Mouse (Mus musculus) heart, embryonic 14.5 days (tissue): ENCODE results near the gene Phactr2. TPM values are rescaled to one million over a fixed set of nuclear protein-coding genes. Genes with fewer than 3 reads are reported as not detected.

Experiments
- ATAC-seq: fragments of 200-750 bp; cut with Nextera tagmentation; 2 replicates; pipeline ENCODE4 v1.8.0; 2017; ENCODE audit warnings: low read depth, moderate TSS enrichment; ENCODE audit not compliant: insufficient number of reproducible peaks, insufficient read depth, low FRiP score
- H3K27ac ChIP-seq, 2 experiments: fragments of 200-500 bp in 1 of 2; fragments of 300-500 bp in 1 of 2; sonication (generic) in 1 of 2; replicated peaks in 1 of 2; 2 replicates each; pipeline ENCODE4 v1.5.1; 2012 to 2014; ENCODE audit warnings: low read depth in 2 of 2, low read length in 2 of 2, control low read depth in 1 of 2, mild to moderate bottlenecking in 1 of 2, mixed read lengths in 1 of 2; ENCODE audit not compliant: control insufficient read depth in 1 of 2, insufficient read depth in 1 of 2
- H3K27me3 ChIP-seq: fragments of 300-500 bp; sonication (generic); 2 replicates; pipeline ENCODE4 v1.6.1; 2014; ENCODE audit warnings: mild to moderate bottlenecking, low read length, control low read depth; ENCODE audit not compliant: control insufficient read depth, insufficient read depth
- H3K36me3 ChIP-seq: fragments of 300-500 bp; sonication (generic); 2 replicates; pipeline ENCODE4 v1.6.1; 2014; ENCODE audit warnings: mild to moderate bottlenecking, control low read depth, low read length, mixed read lengths; ENCODE audit not compliant: control insufficient read depth, insufficient read depth
- H3K4me1 ChIP-seq, 2 experiments: fragments of 200-500 bp in 1 of 2; fragments of 300-500 bp in 1 of 2; sonication (generic) in 1 of 2; 2 replicates each; pipeline ENCODE4 v1.6.1; 2012 to 2014; ENCODE audit warnings: low read length in 2 of 2, control low read depth in 1 of 2, mixed read lengths in 1 of 2; ENCODE audit not compliant: control insufficient read depth in 2 of 2, insufficient read depth in 2 of 2
- H3K4me2 ChIP-seq: fragments of 300-500 bp; sonication (generic); 2 replicates; pipeline ENCODE4 v1.6.1; 2014; ENCODE audit warnings: mild to moderate bottlenecking, low read length
- H3K4me3 ChIP-seq, 2 experiments: fragments of 200-500 bp in 1 of 2; fragments of 300-500 bp in 1 of 2; sonication (generic) in 1 of 2; 2 replicates each; pipeline ENCODE4 v1.5.1; 2012 to 2014; ENCODE audit warnings: low read length in 2 of 2, mild to moderate bottlenecking in 2 of 2, control low read depth in 1 of 2, low read depth in 1 of 2, moderate library complexity in 1 of 2; ENCODE audit not compliant: control insufficient read depth in 1 of 2, insufficient read depth in 1 of 2
- H3K9ac ChIP-seq: fragments of 300-500 bp; sonication (generic); 2 replicates; pipeline ENCODE4 v1.6.1; 2014; ENCODE audit warnings: mild to moderate bottlenecking, low read length
- H3K9me3 ChIP-seq: fragments of 300-500 bp; sonication (generic); 2 replicates; pipeline ENCODE4 v1.6.1; 2016; ENCODE audit warnings: low read length, control low read depth; ENCODE audit not compliant: control insufficient read depth
- WGBS: fragments of 180-500 bp; shearing (Covaris S2); extraction: QIAGEN DNeasy Blood & Tissue Kit; methylation state at CpG from one replicate; pipeline ENCODE4 v1.1.7; 2014; 5-methylcytosine and 5-hydroxymethylcytosine counted together
- polyA plus RNA-seq: library from polyadenylated mRNA; unstranded; fragments of >200 nt; fragmentation: Nextera tagmentation; extraction: Ambion mirVana; gene quantifications from 2 replicates; pipeline ENCODE4 v1.2.1, GENCODE M21; 2014

The Phactr2 gene
- polyA plus RNA-seq, 1 experiment from 2014 or later: 80.1 TPM

DNA sequence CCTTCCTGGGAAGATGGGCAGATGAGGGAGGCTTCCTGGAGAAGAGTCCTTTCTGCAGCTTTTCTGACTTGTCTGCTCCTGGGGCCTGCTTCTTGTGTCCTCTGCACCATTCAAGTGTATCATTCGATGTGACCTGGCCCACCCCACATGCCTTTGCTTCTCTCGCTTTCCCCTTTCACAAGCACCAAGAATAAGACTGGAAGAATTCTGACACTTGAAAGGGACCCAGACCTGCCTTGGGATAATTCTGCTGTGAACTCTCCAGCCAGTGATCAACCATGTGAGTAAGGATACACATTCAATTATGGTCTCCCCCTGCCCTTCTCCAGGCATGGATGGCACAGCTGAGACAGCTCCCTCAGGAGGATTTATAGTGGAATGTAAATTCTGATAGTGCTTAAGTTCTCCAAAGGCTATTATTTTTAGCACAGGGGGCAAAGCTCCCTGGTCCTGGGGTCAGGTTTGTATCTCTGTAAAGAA is 241.0 kb downstream of the Phactr2 start:
- Histone ChIP-seq H3K9me3 (no peaks in the 10 kb centered on the region), H3K27me3 (no peaks in the 10 kb centered on the region), H3K4me2 (no peak overlapping the region), H3K9ac (peak overlapping the region; percentile 16; the same call in 1 of the 2 replicates), H3K36me3 (peaks cover 83% of the 10 kb centered on the region), H3K27ac (peak overlapping the region in 1 of 2 experiments; percentile 37; a peak in 1 of 4 replicates), H3K4me3 (no peak overlapping the region), H3K4me1 (peaks cover 6 to 16% of the 10 kb centered on the region in 2 experiments)
- ATAC-seq: no peak
- WGBS: 44% methylated on average over 2 of the region's 2 CpGs

DNA sequence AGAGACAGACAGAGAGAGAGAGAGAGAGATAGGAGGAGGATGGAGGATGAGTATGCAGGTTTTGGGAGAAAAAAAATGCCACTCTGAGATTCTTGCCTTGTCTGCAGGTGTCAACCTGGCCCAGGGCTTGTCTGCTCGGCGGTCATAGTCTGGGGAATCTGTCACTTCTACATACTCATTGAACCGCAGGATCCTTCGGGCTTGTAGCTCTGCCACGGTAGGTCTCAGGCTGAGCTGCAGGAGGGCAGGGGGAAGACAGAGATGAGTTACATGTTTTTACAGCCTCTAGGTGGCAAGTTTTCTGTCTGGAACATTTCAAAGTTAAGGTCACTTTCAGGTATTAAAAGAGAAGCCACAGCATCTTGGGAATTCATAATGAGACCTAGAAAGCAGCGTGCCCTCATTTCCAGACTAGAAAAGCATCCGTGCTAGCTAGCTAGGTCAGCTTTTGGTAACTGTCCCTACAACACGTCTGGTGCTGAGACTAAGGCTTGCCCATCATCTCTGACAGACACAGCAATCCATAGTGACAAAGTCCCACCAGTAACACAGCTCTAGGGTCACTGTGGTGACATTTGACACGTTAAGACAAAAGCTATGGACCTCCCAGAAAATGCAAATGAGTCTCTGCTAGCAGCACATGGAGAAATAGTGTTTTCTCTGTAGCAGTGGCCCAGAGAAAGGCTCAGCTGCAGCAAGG is 241.6 kb downstream of the Phactr2 start:
- H3K4me1 ChIP-seq: peaks cover 6 to 16% of the 10 kb centered on the region in 2 experiments
- 61% methylated on average over 9 of the region's 9 CpGs for WGBS
- no peak overlapping the region for H3K4me3 ChIP-seq
- no peaks in the 10 kb centered on the region for H3K27me3 ChIP-seq
- no peak overlapping the region for H3K4me2 ChIP-seq
- no peaks in the 10 kb centered on the region for H3K9me3 ChIP-seq
- no peak overlapping the region for H3K9ac ChIP-seq
- H3K27ac ChIP-seq: peak overlapping the region in 1 of 2 experiments; percentile 37; a peak in 1 of 4 replicates
- peaks cover 83% of the 10 kb centered on the region for H3K36me3 ChIP-seq
- ATAC-seq: no peak

DNA sequence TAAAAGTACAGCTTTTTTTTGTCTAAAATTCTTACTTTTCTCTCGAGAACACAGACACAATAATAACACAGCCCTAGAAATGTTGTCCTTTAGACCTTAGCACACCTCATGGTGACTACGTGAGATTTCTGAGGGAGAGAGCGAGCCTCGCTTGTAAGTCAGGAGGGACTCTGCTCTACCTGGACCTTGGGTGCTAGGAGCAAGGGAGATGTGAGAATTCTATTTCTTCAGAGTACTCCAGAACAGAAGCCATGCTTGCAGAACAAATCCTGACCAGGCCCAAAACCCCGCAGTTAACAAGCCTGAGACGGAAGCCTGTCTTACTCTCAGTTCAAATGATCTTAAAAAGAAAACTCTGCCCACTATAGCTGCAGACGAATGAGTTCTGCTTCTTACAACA is 243.5 kb downstream of the Phactr2 start:
- H3K36me3 ChIP-seq: peaks cover 80% of the 10 kb centered on the region
- WGBS: 88% methylated on average over 7 of the region's 7 CpGs
- no peak for ATAC-seq
- no peak overlapping the region for H3K4me2 ChIP-seq
- H3K27me3 ChIP-seq: no peaks in the 10 kb centered on the region
- H3K9ac ChIP-seq: no peak overlapping the region
- no peak overlapping the region for H3K4me3 ChIP-seq
- no peaks in the 10 kb centered on the region for H3K9me3 ChIP-seq
- peaks cover 6 to 16% of the 10 kb centered on the region in 2 experiments for H3K4me1 ChIP-seq
- H3K27ac ChIP-seq: no peak overlapping the region

DNA sequence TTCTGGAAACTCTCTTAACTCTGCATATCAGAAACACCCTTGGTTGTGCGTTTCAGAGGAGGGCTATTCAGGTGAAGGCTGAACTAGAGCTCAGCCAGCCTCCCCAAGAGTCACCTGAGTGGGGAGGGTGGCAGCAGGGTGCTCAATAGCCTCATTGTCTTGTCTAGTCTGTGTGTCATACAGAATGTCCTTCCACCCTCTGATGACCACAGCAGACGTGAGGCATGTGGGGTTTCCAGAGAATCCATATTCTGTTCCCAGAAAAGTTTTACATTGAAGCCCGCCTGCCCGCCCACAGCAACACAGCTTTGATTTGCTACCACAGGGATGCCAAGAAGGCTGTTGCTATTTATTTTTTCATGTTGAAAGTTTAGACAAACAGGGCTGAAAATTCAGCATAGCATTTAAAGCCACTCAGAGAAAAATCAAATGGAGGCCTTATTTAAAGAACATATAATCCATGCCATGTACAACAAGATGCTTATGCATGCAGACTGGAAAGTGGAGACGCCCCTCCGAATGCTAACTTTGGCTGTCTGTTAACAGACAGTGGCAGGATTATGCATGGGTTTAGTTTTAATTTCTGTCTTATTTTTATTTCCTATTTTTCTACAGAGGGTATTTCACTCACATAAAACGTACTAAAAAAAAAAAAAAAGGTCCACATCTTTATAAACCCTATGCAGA is 248.7 kb downstream of the Phactr2 start:
- Histone ChIP-seq H3K9me3 (no peaks in the 10 kb centered on the region), H3K36me3 (peaks cover 87% of the 10 kb centered on the region), H3K4me1 (no peaks in the 10 kb centered on the region; a peak in 1 of 4 replicates), H3K4me3 (no peak overlapping the region), H3K27ac (no peak overlapping the region), H3K9ac (no peak overlapping the region), H3K27me3 (no peaks in the 10 kb centered on the region), H3K4me2 (no peak overlapping the region)
- ATAC-seq: no peak
- 86% methylated on average over 7 of the region's 7 CpGs for WGBS

DNA sequence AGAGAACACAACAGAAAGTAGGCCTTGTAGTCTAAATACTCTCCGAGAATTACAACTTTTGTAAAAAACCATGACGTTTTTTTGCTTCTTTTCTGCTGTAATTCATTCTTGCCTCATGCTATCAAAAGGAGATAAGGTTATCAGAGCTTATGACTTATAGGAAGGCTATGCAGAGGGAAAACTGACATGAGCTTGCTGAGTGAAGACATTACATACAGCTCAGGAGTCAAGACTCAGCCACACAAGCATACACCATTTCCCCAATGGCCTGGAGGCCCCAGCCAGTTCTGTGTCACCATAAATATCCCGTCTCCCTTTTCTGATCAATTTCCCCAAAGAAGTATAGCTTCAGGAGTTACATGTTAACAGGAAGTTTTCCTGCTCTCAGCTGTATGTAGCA is 252.1 kb downstream of the Phactr2 start:
- H3K27me3 ChIP-seq: no peaks in the 10 kb centered on the region
- no peak overlapping the region for H3K4me2 ChIP-seq
- no peak overlapping the region for H3K9ac ChIP-seq
- no peaks in the 10 kb centered on the region; a peak in 1 of 4 replicates for H3K4me1 ChIP-seq
- peaks cover 83% of the 10 kb centered on the region for H3K36me3 ChIP-seq
- H3K9me3 ChIP-seq: no peaks in the 10 kb centered on the region
- ATAC-seq: no peak
- no peak overlapping the region for H3K4me3 ChIP-seq
- H3K27ac ChIP-seq: no peak overlapping the region
- WGBS: 60% methylated on average over 3 of the region's 3 CpGs

DNA sequence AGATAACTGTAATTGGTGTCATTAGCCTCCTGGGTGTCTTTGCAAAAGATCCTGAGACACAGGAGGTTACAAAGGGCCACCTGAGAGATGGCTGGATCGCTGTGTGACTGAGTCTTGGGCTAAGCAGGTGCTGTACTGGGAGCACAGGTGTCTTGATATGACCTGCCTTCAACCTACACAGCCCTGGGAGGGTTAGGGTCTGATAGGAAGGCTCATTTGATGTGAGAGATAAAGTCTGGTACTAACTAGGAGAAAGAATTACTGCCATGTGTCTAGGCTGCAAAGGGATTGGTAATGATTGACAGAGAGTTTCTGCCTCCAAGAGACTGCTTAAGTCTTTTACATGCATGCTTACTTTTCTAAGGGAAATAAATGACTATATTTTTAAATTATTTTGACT is 254.2 kb downstream of the Phactr2 start:
- Histone ChIP-seq H3K36me3 (peaks cover 91% of the 10 kb centered on the region), H3K9me3 (no peaks in the 10 kb centered on the region), H3K4me2 (no peak overlapping the region), H3K27me3 (no peaks in the 10 kb centered on the region), H3K4me3 (no peak overlapping the region), H3K4me1 (no peaks in the 10 kb centered on the region), H3K9ac (no peak overlapping the region), H3K27ac (no peak overlapping the region)
- 78% methylated on average over 1 of the region's 1 CpGs for WGBS
- no peak for ATAC-seq

DNA sequence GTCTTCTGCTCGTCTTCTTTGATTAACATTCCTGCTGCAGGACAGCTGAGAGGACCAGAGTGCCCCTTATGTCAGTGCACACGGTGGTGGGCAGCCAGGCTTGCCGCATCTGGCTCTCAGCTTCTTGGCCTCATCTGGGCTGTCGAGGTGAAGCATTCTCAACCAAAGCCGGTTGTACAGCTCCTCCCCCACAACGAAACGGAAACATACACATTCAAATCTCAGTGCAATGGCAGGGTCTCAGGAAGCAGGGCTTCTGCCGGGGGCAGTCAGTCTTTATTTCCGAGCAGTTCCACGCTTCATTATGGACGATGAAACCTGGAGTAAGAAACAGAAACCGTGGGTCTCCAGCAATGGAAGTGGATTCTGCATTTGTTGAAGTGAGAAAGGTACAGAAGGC is 260.3 kb downstream of the Phactr2 start:
- H3K9me3 ChIP-seq: no peaks in the 10 kb centered on the region
- no peaks in the 10 kb centered on the region for H3K27me3 ChIP-seq

More for the DNA sequence above, 260.3 kb downstream of the Phactr2 start:
- 28% methylated on average over 12 of the region's 12 CpGs for WGBS
- H3K4me1 ChIP-seq: peaks cover 6 to 32% of the 10 kb centered on the region in 2 experiments
- H3K4me2 ChIP-seq: peak overlapping the region; percentile 42
- H3K9ac ChIP-seq: 0 out of 2 replicates have a peak overlapping the region, but pooled peaks have one; percentile 18
- 0 out of 4 replicates have a peak overlapping the region, but pooled peaks have one; percentile 5 to 9 for H3K4me3 ChIP-seq
- H3K27ac ChIP-seq: peak overlapping the region; percentile 28 to 59
- peaks cover 43% of the 10 kb centered on the region for H3K36me3 ChIP-seq
- ATAC-seq: no peak
